Mouse (Mus musculus): ENCODE results near the gene 1700022I11Rik.

1700022I11Rik gene

GRCm38 (mm10) chr4:43001272-43001671, 31.9 kb downstream of the 1700022I11Rik start:
- DNase-seq (ENCODE audit: low spot score), result no peak

GRCm38 (mm10) chr4:43002756-43003439, 33.5 kb downstream of the 1700022I11Rik start:
- DNase-seq (ENCODE audit: low spot score), result no peak

- no peak for DNase-seq (ENCODE audit: low spot score)
Measured at GRCm38 (mm10) chr4:43004951-43005350, 35.5 kb downstream of the 1700022I11Rik start.

- no peak for DNase-seq (ENCODE audit: low spot score)
Measured at GRCm38 (mm10) chr4:43005765-43006164, 36.4 kb downstream of the 1700022I11Rik start.

GRCm38 (mm10) chr4:43010161-43011038, 41.0 kb downstream of the 1700022I11Rik start, which contains the start of gene Fancg:
TSS of gene Fancg (minus strand) at chr4:43010506.
- peak; percentile 71 for DNase-seq (ENCODE audit: low spot score)

GRCm38 (mm10) chr4:43012091-43012490, 42.7 kb downstream of the 1700022I11Rik start:
- DNase-seq (ENCODE audit: low spot score), result no peak

- no peak for DNase-seq (ENCODE audit: low spot score)
Measured at GRCm38 (mm10) chr4:43018156-43018555, 48.8 kb downstream of the 1700022I11Rik start.

GRCm38 (mm10) chr4:43019176-43019575, 49.8 kb downstream of the 1700022I11Rik start:
- no peak for DNase-seq (ENCODE audit: low spot score)

- DNase-seq (ENCODE audit: low spot score), result no peak
Measured at GRCm38 (mm10) chr4:43019641-43020465, 50.4 kb downstream of the 1700022I11Rik start.

GRCm38 (mm10) chr4:43020876-43021275, 51.5 kb downstream of the 1700022I11Rik start:
- DNase-seq (ENCODE audit: low spot score), result no peak

- DNase-seq (ENCODE audit: low spot score), result no peak
Measured at GRCm38 (mm10) chr4:43021341-43021740, 51.9 kb downstream of the 1700022I11Rik start.

- DNase-seq (ENCODE audit: low spot score), result no peak
Measured at GRCm38 (mm10) chr4:43024673-43025072, 55.3 kb downstream of the 1700022I11Rik start.

- peak; percentile 89 for DNase-seq (ENCODE audit: low spot score)
Measured at GRCm38 (mm10) chr4:43025084-43025960, 55.9 kb downstream of the 1700022I11Rik start, which contains the start of gene Pigo. TSS of gene Pigo (minus strand) at chr4:43025819.

- no peak for DNase-seq (ENCODE audit: low spot score)
Measured at GRCm38 (mm10) chr4:43029121-43029520, 59.7 kb downstream of the 1700022I11Rik start.

GRCm38 (mm10) chr4:43029749-43030148, 60.3 kb downstream of the 1700022I11Rik start:
- DNase-seq (ENCODE audit: low spot score), result no peak

- DNase-seq (ENCODE audit: low spot score), result no peak
Measured at GRCm38 (mm10) chr4:43030352-43030751, 60.9 kb downstream of the 1700022I11Rik start.

- DNase-seq (ENCODE audit: low spot score), result no peak
Measured at GRCm38 (mm10) chr4:43030780-43031230, 61.4 kb downstream of the 1700022I11Rik start.

- peak; percentile 82 for DNase-seq (ENCODE audit: low spot score)
Measured at GRCm38 (mm10) chr4:43031237-43031995, 62.0 kb downstream of the 1700022I11Rik start, which contains the start of gene Stoml2. TSS of gene Stoml2 (minus strand) at chr4:43031710.

GRCm38 (mm10) chr4:43032501-43032900, 63.1 kb downstream of the 1700022I11Rik start:
- no peak for DNase-seq (ENCODE audit: low spot score)

Measured in ovary, postnatal 10 days (tissue).